17 mouse cellular contexts compared by ENCODE assay signal in the genomic region with DNA sequence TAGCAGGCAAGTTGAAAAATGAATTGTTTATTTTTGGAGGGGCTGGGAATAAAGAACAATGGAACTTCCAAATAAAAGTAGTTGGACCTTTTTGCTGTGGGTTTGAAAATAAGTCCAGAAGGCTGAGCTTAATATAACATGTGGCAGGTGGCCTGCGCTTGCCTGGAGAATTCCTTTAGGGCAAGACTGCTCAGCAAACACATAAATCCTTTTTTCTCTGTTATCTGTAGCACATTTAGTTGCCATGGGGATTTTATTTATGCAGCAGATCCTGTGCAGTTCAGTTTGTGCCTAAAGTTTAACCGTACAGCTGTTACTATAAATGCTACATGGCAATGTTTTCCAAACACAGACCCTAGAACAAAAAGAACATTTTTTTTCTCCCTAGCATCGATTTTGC.
A peak's percentile ranks its signal among the peaks of the same experiment; 100 is the strongest.
DNase-seq lines count a peak whose midpoint lies in the region; ATAC-seq lines count a peak whose summit lies in the region.
"Had no signal": no experiment of that assay in that cellular context is flagged by ENCODE, and none has a peak within 500 bp of the region (broad histone marks: within the 10 kb centered on the region; RNA-seq: fewer than 3 reads in every experiment).

No protein-coding gene starts in this region.

- H3K4me1 ChIP-seq in forebrain, embryonic 14.5 days (ENCODE audit: control insufficient read depth, insufficient read depth, low read length): peaks cover 8% of the 10 kb centered on the region; the same call in 1 of the 2 replicates
- H3K4me1 ChIP-seq in forebrain, embryonic 11.5 days (replicated peaks; ENCODE audit: control insufficient read depth, insufficient read depth, low read length): peaks cover 4% of the 10 kb centered on the region; the same call in 1 of the 2 replicates
- peaks cover 21% of the 10 kb centered on the region for H3K4me1 ChIP-seq in midbrain, embryonic 14.5 days (ENCODE audit: control insufficient read depth, insufficient read depth, low read length)
- peaks cover 14% of the 10 kb centered on the region for H3K4me1 ChIP-seq in midbrain, embryonic 11.5 days (ENCODE audit: control insufficient read depth, insufficient read depth, low read length)
- peaks cover 45% of the 10 kb centered on the region for H3K4me1 ChIP-seq in neural tube, embryonic 13.5 days (replicated peaks)
- H3K4me1 ChIP-seq: embryonic facial prominence, embryonic 15.5 days had no signal

- peak; percentile 37 for DNase-seq in forebrain, embryonic 14.5 days (ENCODE audit: low spot score)
- DNase-seq in forebrain, embryonic 11.5 days (ENCODE audit: low spot score): no peak
- DNase-seq in midbrain, embryonic 14.5 days: peak; percentile 64
- DNase-seq in midbrain, embryonic 11.5 days (ENCODE audit: low spot score, missing footprints): no peak
- peak; percentile 66 for DNase-seq in forelimb bud, embryonic 11.5 days (ENCODE audit: low read depth, low spot score)
- DNase-seq in thymus, postnatal 4 days: no peak
- DNase-seq in lung, adult 18-20 months: no peak
- DNase-seq: adrenal gland, adult 2 months; cerebellum, adult 9-10 months; kidney, postnatal 36 days had no signal

- H3K27me3 ChIP-seq in forebrain, embryonic 14.5 days (replicated peaks; ENCODE audit: control insufficient read depth, insufficient read depth, low read length): no peaks in the 10 kb centered on the region
- H3K27me3 ChIP-seq in forebrain, embryonic 11.5 days (ENCODE audit: control insufficient read depth, insufficient read depth, low read length): no peaks in the 10 kb centered on the region
- H3K27me3 ChIP-seq in midbrain, embryonic 14.5 days (ENCODE audit: control insufficient read depth, insufficient read depth, low read length): no peaks in the 10 kb centered on the region
- H3K27me3 ChIP-seq in midbrain, embryonic 11.5 days (ENCODE audit: control insufficient read depth, insufficient read depth, low read length): no peaks in the 10 kb centered on the region
- H3K27me3 ChIP-seq in neural tube, embryonic 13.5 days: no peaks in the 10 kb centered on the region
- H3K27me3 ChIP-seq: embryonic facial prominence, embryonic 15.5 days; forebrain, embryonic 13.5 days; heart, embryonic 13.5 days had no signal

- H3K36me3 ChIP-seq in forebrain, embryonic 14.5 days (ENCODE audit: control insufficient read depth, insufficient read depth, low read length): no peaks in the 10 kb centered on the region
- H3K36me3 ChIP-seq in forebrain, embryonic 11.5 days (ENCODE audit: control insufficient read depth, insufficient read depth, low read length): no peaks in the 10 kb centered on the region
- no peaks in the 10 kb centered on the region for H3K36me3 ChIP-seq in midbrain, embryonic 14.5 days (ENCODE audit: control insufficient read depth, insufficient read depth, low read length)
- no peaks in the 10 kb centered on the region for H3K36me3 ChIP-seq in midbrain, embryonic 11.5 days (ENCODE audit: control insufficient read depth, insufficient read depth, low read length)
- no peaks in the 10 kb centered on the region for H3K36me3 ChIP-seq in neural tube, embryonic 13.5 days
- H3K36me3 ChIP-seq: embryonic facial prominence, embryonic 15.5 days; heart, embryonic 13.5 days; hindbrain, embryonic 10.5 days had no signal

- H3K4me3 ChIP-seq in forebrain, embryonic 14.5 days (ENCODE audit: low read depth, low read length): no peak overlapping the region
- no peak overlapping the region for H3K4me3 ChIP-seq in forebrain, embryonic 11.5 days (ENCODE audit: low read depth, low read length)
- H3K4me3 ChIP-seq in midbrain, embryonic 14.5 days (replicated peaks; ENCODE audit: low read depth, low read length): no peak overlapping the region
- no peak overlapping the region for H3K4me3 ChIP-seq in midbrain, embryonic 11.5 days (ENCODE audit: low read depth, low read length)
- H3K4me3 ChIP-seq in neural tube, embryonic 13.5 days: no peak overlapping the region
- H3K4me3 ChIP-seq: embryonic facial prominence, embryonic 15.5 days; forebrain, embryonic 13.5 days; heart, embryonic 13.5 days; hindbrain, embryonic 10.5 days had no signal

- 65% methylated on average over 3 of the region's 3 CpGs for WGBS in forebrain, embryonic 14.5 days
- WGBS in forebrain, embryonic 11.5 days: 68% methylated on average over 3 of the region's 3 CpGs
- WGBS in midbrain, embryonic 14.5 days: 39% methylated on average over 3 of the region's 3 CpGs
- 64% methylated on average over 3 of the region's 3 CpGs for WGBS in midbrain, embryonic 11.5 days
- 11% methylated on average over 3 of the region's 3 CpGs for WGBS in neural tube, embryonic 13.5 days

- ATAC-seq in forebrain, embryonic 14.5 days: no peak
- no peak for ATAC-seq in forebrain, embryonic 11.5 days (replicated peaks; ENCODE audit: low FRiP score)
- no peak for ATAC-seq in midbrain, embryonic 14.5 days (ENCODE audit: low FRiP score, low TSS enrichment)
- ATAC-seq in midbrain, embryonic 11.5 days (ENCODE audit: low FRiP score): no peak
- no peak for ATAC-seq in neural tube, embryonic 13.5 days (ENCODE audit: low read depth)
- ATAC-seq: forebrain, embryonic 13.5 days; intestine, embryonic 16.5 days had no signal

- H3K9me3 ChIP-seq in forebrain, embryonic 14.5 days (replicated peaks; ENCODE audit: control insufficient read depth, low read length): no peaks in the 10 kb centered on the region
- H3K9me3 ChIP-seq in forebrain, embryonic 11.5 days (ENCODE audit: control insufficient read depth, low read length): no peaks in the 10 kb centered on the region
- H3K9me3 ChIP-seq in midbrain, embryonic 14.5 days (ENCODE audit: control insufficient read depth, low read length): no peaks in the 10 kb centered on the region
- no peaks in the 10 kb centered on the region for H3K9me3 ChIP-seq in midbrain, embryonic 11.5 days (ENCODE audit: control insufficient read depth, low read length)
- no peaks in the 10 kb centered on the region for H3K9me3 ChIP-seq in neural tube, embryonic 13.5 days
- H3K9me3 ChIP-seq: embryonic facial prominence, embryonic 15.5 days; forebrain, embryonic 13.5 days; heart, embryonic 13.5 days; hindbrain, embryonic 10.5 days had no signal

- H3K27ac ChIP-seq in forebrain, embryonic 14.5 days (ENCODE audit: low read depth, low read length): no peak overlapping the region
- H3K27ac ChIP-seq in forebrain, embryonic 11.5 days (ENCODE audit: low read depth, low read length): no peak overlapping the region
- no peak overlapping the region for H3K27ac ChIP-seq in midbrain, embryonic 14.5 days (replicated peaks; ENCODE audit: low read depth, low read length)
- no peak overlapping the region for H3K27ac ChIP-seq in midbrain, embryonic 11.5 days (ENCODE audit: low read depth, low read length)
- H3K27ac ChIP-seq in neural tube, embryonic 13.5 days (replicated peaks): 0 out of 2 replicates have a peak overlapping the region, but pooled peaks have one; percentile 42
- H3K27ac ChIP-seq: embryonic facial prominence, embryonic 15.5 days; forebrain, embryonic 13.5 days; heart, embryonic 13.5 days; hindbrain, embryonic 10.5 days; macrophage had no signal

- no peak overlapping the region for H3K9ac ChIP-seq in forebrain, embryonic 14.5 days (ENCODE audit: low read length)
- H3K9ac ChIP-seq in forebrain, embryonic 11.5 days (ENCODE audit: low read length): no peak overlapping the region
- H3K9ac ChIP-seq in midbrain, embryonic 14.5 days (replicated peaks; ENCODE audit: low read length): no peak overlapping the region
- no peak overlapping the region for H3K9ac ChIP-seq in midbrain, embryonic 11.5 days (ENCODE audit: low read length)
- H3K9ac ChIP-seq in neural tube, embryonic 13.5 days: no peak overlapping the region
- H3K9ac ChIP-seq: embryonic facial prominence, embryonic 15.5 days; forebrain, embryonic 13.5 days; heart, embryonic 13.5 days had no signal

- H3K4me2 ChIP-seq in forebrain, embryonic 14.5 days (ENCODE audit: low read length): no peak overlapping the region
- H3K4me2 ChIP-seq in forebrain, embryonic 11.5 days (ENCODE audit: low read depth, low read length, severe bottlenecking): no peak overlapping the region
- H3K4me2 ChIP-seq in midbrain, embryonic 14.5 days (ENCODE audit: low read length): no peak overlapping the region
- H3K4me2 ChIP-seq in midbrain, embryonic 11.5 days: no peak overlapping the region
- H3K4me2 ChIP-seq in neural tube, embryonic 13.5 days: 0 out of 2 replicates have a peak overlapping the region, but pooled peaks have one; percentile 11
- H3K4me2 ChIP-seq: embryonic facial prominence, embryonic 15.5 days; forebrain, embryonic 13.5 days; heart, embryonic 13.5 days had no signal

Comparison
In these comparisons a context has a peak if more than half of its experiments do, and no peak if none do; other contexts are left out.
1. DNase-seq: peak in forebrain, embryonic 14.5 days (single experiment), midbrain, embryonic 14.5 days (single experiment) and forelimb bud, embryonic 11.5 days (single experiment); none in forebrain, embryonic 11.5 days (single experiment), midbrain, embryonic 11.5 days (single experiment), thymus, postnatal 4 days (single experiment) and lung, adult 18-20 months (0 of 2).